Mouse (Mus musculus): ENCODE measurements around the gene Macf1. TPM values are rescaled to one million over a fixed set of nuclear protein-coding genes. Genes with fewer than 3 reads are reported as not detected.

Gene Macf1
- polyA plus RNA-seq, 1 experiment from 2014 or later, result 108 TPM

DNA sequence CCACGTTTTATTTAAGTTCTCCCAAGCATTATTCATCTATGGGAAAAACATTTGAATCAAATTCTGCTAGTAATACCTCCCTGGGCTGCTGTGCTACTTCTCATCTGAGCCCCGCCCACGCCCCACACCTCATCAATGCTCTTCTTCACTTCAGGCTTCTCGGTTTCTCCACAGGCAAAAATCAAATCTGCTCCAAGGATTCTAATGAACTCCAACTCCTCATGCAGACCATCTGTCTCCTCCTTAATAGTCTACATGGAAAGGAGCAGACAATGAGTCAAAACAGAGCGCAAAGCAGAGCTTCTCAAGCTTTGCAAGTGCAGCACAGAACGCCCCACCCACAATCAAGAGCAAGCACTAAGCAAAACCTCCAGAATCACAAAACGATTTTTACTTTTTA is 301.0 kb downstream of the Macf1 start:
- no peak overlapping the region for H3K9ac ChIP-seq (ENCODE audit: low read depth, low read length)
- no peaks in the 10 kb centered on the region for H3K9me3 ChIP-seq (replicated peaks; ENCODE audit: control insufficient read depth, low read length)
- H3K27ac ChIP-seq (ENCODE audit: low read depth, low read length), result no peak overlapping the region
- H3K27me3 ChIP-seq (ENCODE audit: control insufficient read depth, insufficient read depth, low read length), result no peaks in the 10 kb centered on the region
- H3K4me2 ChIP-seq, result no peak overlapping the region
- no peak overlapping the region for H3K4me3 ChIP-seq (ENCODE audit: low read depth, low read length)
- 87% methylated on average over 7 of the region's 7 CpGs for WGBS (ENCODE audit: insufficient replicate concordance)
- no peak for ATAC-seq (replicated peaks; ENCODE audit: insufficient number of reproducible peaks, low FRiP score, low TSS enrichment)
- H3K4me1 ChIP-seq (ENCODE audit: control insufficient read depth, insufficient read depth, low read length), result no peaks in the 10 kb centered on the region
- H3K36me3 ChIP-seq (ENCODE audit: control insufficient read depth, insufficient read depth, low read length), result peaks cover 42% of the 10 kb centered on the region

DNA sequence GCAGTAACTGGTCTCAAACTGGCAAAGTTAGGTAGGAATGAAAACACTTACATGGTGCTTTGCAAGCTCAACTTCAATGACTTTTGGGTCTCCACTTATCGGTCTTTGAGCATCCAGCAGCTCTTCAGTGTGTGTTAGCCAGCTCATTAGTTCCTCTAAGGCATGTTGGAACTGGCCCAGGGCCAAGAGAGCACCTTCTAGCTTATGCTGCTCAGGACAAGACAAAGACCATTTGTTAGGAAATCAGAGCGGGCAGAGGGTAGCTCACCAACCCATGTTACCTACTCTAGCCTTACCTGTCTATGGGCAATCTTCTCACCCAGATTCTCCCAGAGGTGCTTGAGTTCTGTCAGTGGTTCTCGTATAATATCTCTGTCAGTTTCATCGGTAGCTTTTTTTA is 302.1 kb downstream of the Macf1 start:
- 89% methylated on average over 4 of the region's 4 CpGs for WGBS (ENCODE audit: insufficient replicate concordance)
- Histone ChIP-seq H3K4me3 (ENCODE audit: low read depth, low read length) (no peak overlapping the region), H3K4me2 (no peak overlapping the region), H3K4me1 (ENCODE audit: control insufficient read depth, insufficient read depth, low read length) (no peaks in the 10 kb centered on the region), H3K27me3 (ENCODE audit: control insufficient read depth, insufficient read depth, low read length) (no peaks in the 10 kb centered on the region), H3K36me3 (ENCODE audit: control insufficient read depth, insufficient read depth, low read length) (peaks cover 46% of the 10 kb centered on the region), H3K27ac (ENCODE audit: low read depth, low read length) (no peak overlapping the region), H3K9ac (ENCODE audit: low read depth, low read length) (no peak overlapping the region), H3K9me3 (replicated peaks; ENCODE audit: control insufficient read depth, low read length) (no peaks in the 10 kb centered on the region)
- no peak for ATAC-seq (replicated peaks; ENCODE audit: insufficient number of reproducible peaks, low FRiP score, low TSS enrichment)

DNA sequence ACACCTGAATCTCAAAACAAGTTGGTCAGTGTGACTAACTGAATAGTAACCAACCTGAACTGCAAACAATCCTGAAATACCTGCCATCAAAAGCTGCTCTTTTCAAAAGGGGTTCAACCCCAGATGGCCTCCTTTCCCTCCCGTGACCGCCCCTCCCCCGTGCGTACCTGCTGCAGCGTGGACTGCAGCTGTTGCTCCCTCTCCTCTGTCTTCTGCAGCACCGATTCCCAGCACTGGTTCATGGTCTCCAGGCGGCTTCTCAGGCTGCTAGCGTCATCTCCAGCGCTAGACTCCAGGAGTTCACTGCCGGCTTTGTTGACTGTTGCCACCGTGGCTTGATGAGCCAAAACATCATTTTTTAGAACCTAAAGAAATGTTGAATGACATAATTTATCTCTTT is 302.6 kb downstream of the Macf1 start:
- no peak overlapping the region for H3K4me2 ChIP-seq
- ATAC-seq (replicated peaks; ENCODE audit: insufficient number of reproducible peaks, low FRiP score, low TSS enrichment), result no peak
- H3K27ac ChIP-seq (ENCODE audit: low read depth, low read length), result no peak overlapping the region
- H3K36me3 ChIP-seq (ENCODE audit: control insufficient read depth, insufficient read depth, low read length), result peaks cover 46% of the 10 kb centered on the region
- WGBS (ENCODE audit: insufficient replicate concordance), result 88% methylated on average over 11 of the region's 11 CpGs
- H3K4me3 ChIP-seq (ENCODE audit: low read depth, low read length), result no peak overlapping the region
- H3K9ac ChIP-seq (ENCODE audit: low read depth, low read length), result no peak overlapping the region
- H3K9me3 ChIP-seq (replicated peaks; ENCODE audit: control insufficient read depth, low read length), result no peaks in the 10 kb centered on the region
- no peaks in the 10 kb centered on the region for H3K4me1 ChIP-seq (ENCODE audit: control insufficient read depth, insufficient read depth, low read length)
- H3K27me3 ChIP-seq (ENCODE audit: control insufficient read depth, insufficient read depth, low read length), result no peaks in the 10 kb centered on the region

- Histone ChIP-seq H3K4me3 (ENCODE audit: low read depth, low read length) (no peak overlapping the region), H3K36me3 (ENCODE audit: control insufficient read depth, insufficient read depth, low read length) (peaks cover 55% of the 10 kb centered on the region)
- WGBS (ENCODE audit: insufficient replicate concordance), result 92% methylated on average over 3 of the region's 3 CpGs
These were observed 308.1 kb downstream of the Macf1 start for GRCm38 (mm10) chr4:123376031-123376430.

GRCm38 (mm10) chr4:123374316-123375008 is 309.7 kb downstream of the Macf1 start:
- Histone ChIP-seq H3K4me1 (ENCODE audit: control insufficient read depth, insufficient read depth, low read length) (no peaks in the 10 kb centered on the region), H3K36me3 (ENCODE audit: control insufficient read depth, insufficient read depth, low read length) (peaks cover 67% of the 10 kb centered on the region), H3K4me3 (ENCODE audit: low read depth, low read length) (no peak overlapping the region), H3K27ac (ENCODE audit: low read depth, low read length) (no peak overlapping the region), H3K9me3 (replicated peaks; ENCODE audit: control insufficient read depth, low read length) (no peaks in the 10 kb centered on the region), H3K9ac (ENCODE audit: low read depth, low read length) (no peak overlapping the region), H3K27me3 (ENCODE audit: control insufficient read depth, insufficient read depth, low read length) (no peaks in the 10 kb centered on the region), H3K4me2 (no peak overlapping the region)
- ATAC-seq (replicated peaks; ENCODE audit: insufficient number of reproducible peaks, low FRiP score, low TSS enrichment), result no peak
- 93% methylated on average over 12 of the region's 12 CpGs for WGBS (ENCODE audit: insufficient replicate concordance)

More at GRCm38 (mm10) chr4:123376031-123376430, 308.1 kb downstream of the Macf1 start:
- ATAC-seq (replicated peaks; ENCODE audit: insufficient number of reproducible peaks, low FRiP score, low TSS enrichment), result no peak
- H3K4me2 ChIP-seq, result no peak overlapping the region
- H3K9me3 ChIP-seq (replicated peaks; ENCODE audit: control insufficient read depth, low read length), result no peaks in the 10 kb centered on the region
- no peaks in the 10 kb centered on the region for H3K27me3 ChIP-seq (ENCODE audit: control insufficient read depth, insufficient read depth, low read length)
- no peak overlapping the region for H3K9ac ChIP-seq (ENCODE audit: low read depth, low read length)
- H3K4me1 ChIP-seq (ENCODE audit: control insufficient read depth, insufficient read depth, low read length), result no peaks in the 10 kb centered on the region
- H3K27ac ChIP-seq (ENCODE audit: low read depth, low read length), result no peak overlapping the region

DNA sequence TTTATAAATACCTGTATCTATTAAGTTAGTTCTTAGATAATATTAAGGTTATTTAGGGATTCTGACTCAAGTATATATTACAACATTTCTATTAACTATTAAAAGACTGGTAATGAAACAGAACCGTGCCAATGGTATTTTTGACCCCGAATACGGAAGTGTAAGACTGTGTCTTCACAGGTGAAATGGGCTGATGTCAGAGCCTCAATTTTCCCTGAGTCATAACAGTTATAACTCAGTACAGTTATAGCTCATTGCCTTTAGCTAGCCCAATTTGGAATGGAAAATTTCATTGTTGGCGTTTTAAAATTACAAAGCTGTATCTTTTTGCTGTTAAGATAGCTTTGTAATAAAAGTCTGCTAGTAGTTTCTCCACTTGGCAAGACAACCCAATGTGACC is 320.6 kb downstream of the Macf1 start:
- no peaks in the 10 kb centered on the region for H3K27me3 ChIP-seq (ENCODE audit: control insufficient read depth, insufficient read depth, low read length)
- no peak overlapping the region for H3K9ac ChIP-seq (ENCODE audit: low read depth, low read length)
- no peaks in the 10 kb centered on the region for H3K4me1 ChIP-seq (ENCODE audit: control insufficient read depth, insufficient read depth, low read length)
- no peak overlapping the region for H3K4me2 ChIP-seq
- H3K4me3 ChIP-seq (ENCODE audit: low read depth, low read length), result no peak overlapping the region
- H3K9me3 ChIP-seq (replicated peaks; ENCODE audit: control insufficient read depth, low read length), result no peaks in the 10 kb centered on the region
- peaks cover 60% of the 10 kb centered on the region for H3K36me3 ChIP-seq (ENCODE audit: control insufficient read depth, insufficient read depth, low read length)
- no peak overlapping the region for H3K27ac ChIP-seq (ENCODE audit: low read depth, low read length)
- 91% methylated on average over 4 of the region's 4 CpGs for WGBS (ENCODE audit: insufficient replicate concordance)
- no peak for ATAC-seq (replicated peaks; ENCODE audit: insufficient number of reproducible peaks, low FRiP score, low TSS enrichment)

DNA sequence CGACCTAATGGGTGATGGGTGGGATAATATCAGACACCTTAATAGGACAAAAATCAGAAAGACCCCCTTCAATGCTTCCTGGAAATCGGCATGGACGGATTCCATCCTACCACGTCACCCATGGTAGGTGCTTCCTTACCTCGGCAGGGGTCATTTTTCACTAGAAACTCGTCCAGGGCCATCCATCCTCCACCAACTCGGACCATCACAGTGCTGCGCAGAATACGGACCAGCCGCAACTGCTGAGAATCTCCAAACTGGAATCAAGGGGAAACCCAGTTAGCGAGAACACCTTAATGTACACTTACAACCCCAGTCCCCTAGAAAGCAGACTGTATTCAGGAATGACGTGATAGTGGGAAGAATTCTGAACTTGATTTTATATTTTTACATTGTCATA is 323.4 kb downstream of the Macf1 start:
- no peak overlapping the region for H3K27ac ChIP-seq (ENCODE audit: low read depth, low read length)
- no peak overlapping the region for H3K4me3 ChIP-seq (ENCODE audit: low read depth, low read length)
- WGBS (ENCODE audit: insufficient replicate concordance), result 89% methylated on average over 12 of the region's 12 CpGs
- no peaks in the 10 kb centered on the region for H3K4me1 ChIP-seq (ENCODE audit: control insufficient read depth, insufficient read depth, low read length)
- no peak overlapping the region for H3K4me2 ChIP-seq
- no peak for ATAC-seq (replicated peaks; ENCODE audit: insufficient number of reproducible peaks, low FRiP score, low TSS enrichment)
- H3K27me3 ChIP-seq (ENCODE audit: control insufficient read depth, insufficient read depth, low read length), result no peaks in the 10 kb centered on the region
- H3K9ac ChIP-seq (ENCODE audit: low read depth, low read length), result no peak overlapping the region
- H3K36me3 ChIP-seq (ENCODE audit: control insufficient read depth, insufficient read depth, low read length), result peaks cover 45% of the 10 kb centered on the region
- no peaks in the 10 kb centered on the region for H3K9me3 ChIP-seq (replicated peaks; ENCODE audit: control insufficient read depth, low read length)

- Histone ChIP-seq H3K4me2 (no peak overlapping the region), H3K9ac (ENCODE audit: low read depth, low read length) (no peak overlapping the region), H3K4me1 (ENCODE audit: control insufficient read depth, insufficient read depth, low read length) (no peaks in the 10 kb centered on the region), H3K9me3 (replicated peaks; ENCODE audit: control insufficient read depth, low read length) (no peaks in the 10 kb centered on the region), H3K36me3 (ENCODE audit: control insufficient read depth, insufficient read depth, low read length) (peaks cover 49% of the 10 kb centered on the region), H3K27me3 (ENCODE audit: control insufficient read depth, insufficient read depth, low read length) (no peaks in the 10 kb centered on the region), H3K4me3 (ENCODE audit: low read depth, low read length) (no peak overlapping the region), H3K27ac (ENCODE audit: low read depth, low read length) (no peak overlapping the region)
- WGBS (ENCODE audit: insufficient replicate concordance), result 92% methylated on average over 7 of the region's 7 CpGs
- no peak for ATAC-seq (replicated peaks; ENCODE audit: insufficient number of reproducible peaks, low FRiP score, low TSS enrichment)
These were observed 325.5 kb downstream of the Macf1 start for GRCm38 (mm10) chr4:123358613-123359012.

DNA sequence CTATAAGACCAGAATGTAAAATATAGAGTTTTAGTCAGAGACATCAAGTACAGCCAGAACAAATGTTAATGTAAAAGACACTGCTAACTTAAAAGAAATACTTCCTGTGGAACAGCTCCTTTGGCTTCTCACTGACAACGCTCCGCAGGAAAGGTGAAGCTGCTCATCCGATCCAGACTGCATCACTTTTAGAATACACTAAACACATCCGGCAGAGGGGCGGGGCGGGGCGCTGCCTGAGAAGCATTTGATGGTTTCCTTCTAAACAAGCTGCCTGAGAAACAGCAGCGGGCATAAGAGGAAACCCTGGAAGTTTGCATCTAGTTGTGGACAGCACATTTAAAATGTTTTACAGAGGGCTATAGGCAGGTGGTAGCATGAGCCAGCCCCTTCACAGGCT is 328.2 kb downstream of the Macf1 start:
- no peak overlapping the region for H3K4me2 ChIP-seq
- H3K9ac ChIP-seq (ENCODE audit: low read depth, low read length), result no peak overlapping the region
- ATAC-seq (replicated peaks; ENCODE audit: insufficient number of reproducible peaks, low FRiP score, low TSS enrichment), result no peak

More for the DNA sequence above, 328.2 kb downstream of the Macf1 start:
- no peaks in the 10 kb centered on the region for H3K27me3 ChIP-seq (ENCODE audit: control insufficient read depth, insufficient read depth, low read length)
- no peaks in the 10 kb centered on the region for H3K9me3 ChIP-seq (replicated peaks; ENCODE audit: control insufficient read depth, low read length)
- 88% methylated on average over 8 of the region's 8 CpGs for WGBS (ENCODE audit: insufficient replicate concordance)
- no peaks in the 10 kb centered on the region for H3K4me1 ChIP-seq (ENCODE audit: control insufficient read depth, insufficient read depth, low read length)
- H3K36me3 ChIP-seq (ENCODE audit: control insufficient read depth, insufficient read depth, low read length), result peaks cover 54% of the 10 kb centered on the region
- no peak overlapping the region for H3K27ac ChIP-seq (ENCODE audit: low read depth, low read length)
- H3K4me3 ChIP-seq (ENCODE audit: low read depth, low read length), result no peak overlapping the region

All from heart, embryonic 11.5 days (tissue).